Mouse (Mus musculus) E14TG2a.4 (cell line): Measurements from ENCODE around the gene Tbc1d4.

Experiments used
- H3K27me3 ChIP-seq: 2 replicates; pipeline ENCODE4 v1.6.1; 2014; ENCODE audit warnings: low read length, control low read depth; ENCODE audit not compliant: insufficient read depth
- H3K36me3 ChIP-seq: 2 replicates; pipeline ENCODE4 v1.6.1; 2014; ENCODE audit warnings: low read length, control low read depth; ENCODE audit not compliant: insufficient read depth
- H3K4me1 ChIP-seq: replicated peaks from 2 replicates; pipeline ENCODE4 v1.6.1; 2014; ENCODE audit warnings: low read depth, low read length, control low read depth
- H3K4me3 ChIP-seq: replicated peaks from 2 replicates; pipeline ENCODE4 v1.5.1; 2014; ENCODE audit warnings: mild to moderate bottlenecking, low read length
- H3K9me3 ChIP-seq: 2 replicates; pipeline ENCODE4 v1.6.1; 2014; ENCODE audit warnings: low read length, control low read depth
- CTCF ChIP-seq: conservative IDR thresholded peaks from 2 replicates; pipeline ENCODE4 v1.5.1; 2014; ENCODE audit warnings: low read length
- NANOG ChIP-seq: IDR thresholded peaks from 2 replicates; pipeline ENCODE4 v1.6.1; 2014; ENCODE audit warnings: borderline replicate concordance, low read length, mixed read lengths
- POU5F1 ChIP-seq: IDR thresholded peaks from 2 replicates; pipeline ENCODE4 v1.6.1; 2014; ENCODE audit warnings: low read length, borderline replicate concordance

The Tbc1d4 gene

GRCm38 (mm10) chr14:101514557-101514971, 94.4 kb downstream of the Tbc1d4 start:
- H3K4me3 ChIP-seq: no peak overlapping the region
- no peaks in the 10 kb centered on the region for H3K27me3 ChIP-seq
- no peaks in the 10 kb centered on the region for H3K9me3 ChIP-seq
- H3K4me1 ChIP-seq: peaks cover 14% of the 10 kb centered on the region
- TF ChIP-seq NANOG (no peak), POU5F1 (no peak), CTCF (no peak)
- no peaks in the 10 kb centered on the region for H3K36me3 ChIP-seq

GRCm38 (mm10) chr14:101513163-101513562, 95.8 kb downstream of the Tbc1d4 start:
- Histone ChIP-seq H3K9me3 (no peaks in the 10 kb centered on the region), H3K27me3 (no peaks in the 10 kb centered on the region), H3K4me1 (peaks cover 14% of the 10 kb centered on the region), H3K36me3 (no peaks in the 10 kb centered on the region), H3K4me3 (no peak overlapping the region)
- no peak for TF ChIP-seq POU5F1
- no peak for TF ChIP-seq NANOG
- no peak for TF ChIP-seq CTCF

- Histone ChIP-seq H3K9me3 (no peaks in the 10 kb centered on the region), H3K27me3 (peaks cover 8% of the 10 kb centered on the region), H3K4me1 (peaks cover 13% of the 10 kb centered on the region), H3K4me3 (no peak overlapping the region), H3K36me3 (no peaks in the 10 kb centered on the region)
- TF ChIP-seq POU5F1 (no peak), CTCF (no peak), NANOG (no peak)
Observed at GRCm38 (mm10) chr14:101511410-101511809, 97.6 kb downstream of the Tbc1d4 start.

GRCm38 (mm10) chr14:101510540-101511313, 98.3 kb downstream of the Tbc1d4 start:
- H3K36me3 ChIP-seq: no peaks in the 10 kb centered on the region
- TF ChIP-seq POU5F1: no peak
- TF ChIP-seq CTCF: no peak
- no peak for TF ChIP-seq NANOG
- H3K4me3 ChIP-seq: no peak overlapping the region
- no peaks in the 10 kb centered on the region for H3K9me3 ChIP-seq
- peaks cover 7% of the 10 kb centered on the region; the same call in 1 of the 2 replicates for H3K4me1 ChIP-seq
- H3K27me3 ChIP-seq: peaks cover 8% of the 10 kb centered on the region

GRCm38 (mm10) chr14:101509759-101510158, 99.2 kb downstream of the Tbc1d4 start:
- TF ChIP-seq POU5F1: no peak
- TF ChIP-seq CTCF: no peak
- no peak for TF ChIP-seq NANOG
- no peaks in the 10 kb centered on the region for H3K36me3 ChIP-seq
- peaks cover 7% of the 10 kb centered on the region; the same call in 1 of the 2 replicates for H3K4me1 ChIP-seq

GRCm38 (mm10) chr14:101507956-101508355, 101.0 kb downstream of the Tbc1d4 start:
- TF ChIP-seq POU5F1 (no peak), NANOG (no peak), CTCF (no peak)
- H3K4me1 ChIP-seq: peaks cover 7% of the 10 kb centered on the region; the same call in 1 of the 2 replicates
- no peak overlapping the region for H3K4me3 ChIP-seq
- H3K27me3 ChIP-seq: peaks cover 10% of the 10 kb centered on the region
- H3K36me3 ChIP-seq: no peaks in the 10 kb centered on the region
- no peaks in the 10 kb centered on the region for H3K9me3 ChIP-seq

More at GRCm38 (mm10) chr14:101509759-101510158, 99.2 kb downstream of the Tbc1d4 start:
- Histone ChIP-seq H3K9me3 (no peaks in the 10 kb centered on the region), H3K4me3 (no peak overlapping the region), H3K27me3 (peaks cover 10% of the 10 kb centered on the region)

GRCm38 (mm10) chr14:101507146-101507545, 101.8 kb downstream of the Tbc1d4 start:
- H3K4me1 ChIP-seq: peaks cover 7% of the 10 kb centered on the region; the same call in 1 of the 2 replicates
- peaks cover 10% of the 10 kb centered on the region for H3K27me3 ChIP-seq
- H3K9me3 ChIP-seq: no peaks in the 10 kb centered on the region
- H3K4me3 ChIP-seq: peak overlapping the region; percentile 57
- TF ChIP-seq CTCF: no peak
- TF ChIP-seq POU5F1: no peak
- TF ChIP-seq NANOG: no peak
- H3K36me3 ChIP-seq: no peaks in the 10 kb centered on the region

- Histone ChIP-seq H3K27me3 (peaks cover 10% of the 10 kb centered on the region), H3K9me3 (no peaks in the 10 kb centered on the region), H3K4me1 (peaks cover 7% of the 10 kb centered on the region; the same call in 1 of the 2 replicates), H3K36me3 (no peaks in the 10 kb centered on the region), H3K4me3 (no peak overlapping the region)
- no peak for TF ChIP-seq NANOG
- no peak for TF ChIP-seq CTCF
- TF ChIP-seq POU5F1: no peak
Observed at GRCm38 (mm10) chr14:101505805-101506204, 103.2 kb downstream of the Tbc1d4 start.
